Mouse (Mus musculus): Measurements from ENCODE around the gene Nemp1. TPM values are rescaled to one million over a fixed set of nuclear protein-coding genes. Genes with fewer than 3 reads are reported as not detected.

The Nemp1 gene
- polyA plus RNA-seq, 1 experiment from 2014 or later: 6.7 TPM

DNA sequence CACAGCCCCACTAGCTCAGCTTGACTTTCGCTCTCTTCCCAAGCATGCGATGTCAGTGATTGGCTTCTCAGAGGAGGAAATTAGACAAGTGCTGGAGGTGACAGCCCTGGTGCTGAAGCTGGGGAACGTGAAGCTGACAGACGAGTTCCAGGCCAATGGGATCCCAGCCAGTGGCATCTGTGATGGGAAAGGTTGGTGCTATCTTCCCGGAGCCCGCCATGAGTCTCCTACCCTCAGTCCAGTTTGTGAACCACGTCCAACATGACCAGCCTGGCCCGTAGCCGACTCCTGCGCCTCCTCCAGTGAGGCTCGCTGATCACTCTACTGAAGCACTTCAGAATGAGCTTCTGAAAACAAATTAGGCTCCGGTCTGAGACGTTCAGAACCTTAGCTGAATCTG lies 43.6 kb downstream of the Nemp1 start:
- Histone ChIP-seq H3K4me3 (ENCODE audit: low read depth, low read length) (no peak overlapping the region), H3K4me1 (ENCODE audit: control insufficient read depth, insufficient read depth, low read length) (peaks cover 4% of the 10 kb centered on the region; the same call in 1 of the 2 replicates), H3K36me3 (ENCODE audit: control insufficient read depth, insufficient read depth, low read length) (no peaks in the 10 kb centered on the region), H3K27ac (ENCODE audit: low read depth, low read length) (no peak overlapping the region), H3K4me2 (no peak overlapping the region), H3K9ac (ENCODE audit: low read depth, low read length) (no peak overlapping the region), H3K27me3 (ENCODE audit: control insufficient read depth, insufficient read depth, low read length) (no peaks in the 10 kb centered on the region), H3K9me3 (replicated peaks; ENCODE audit: control insufficient read depth, low read length) (no peaks in the 10 kb centered on the region)
- ATAC-seq (replicated peaks; ENCODE audit: insufficient number of reproducible peaks, low FRiP score, low TSS enrichment): no peak
- WGBS (ENCODE audit: insufficient replicate concordance): 56% methylated on average over 13 of the region's 13 CpGs

- Histone ChIP-seq H3K4me3 (ENCODE audit: low read depth, low read length) (no peak overlapping the region), H3K36me3 (ENCODE audit: control insufficient read depth, insufficient read depth, low read length) (no peaks in the 10 kb centered on the region), H3K4me1 (ENCODE audit: control insufficient read depth, insufficient read depth, low read length) (peaks cover 4% of the 10 kb centered on the region; the same call in 1 of the 2 replicates), H3K9me3 (replicated peaks; ENCODE audit: control insufficient read depth, low read length) (no peaks in the 10 kb centered on the region), H3K4me2 (no peak overlapping the region), H3K9ac (ENCODE audit: low read depth, low read length) (no peak overlapping the region), H3K27ac (ENCODE audit: low read depth, low read length) (no peak overlapping the region), H3K27me3 (ENCODE audit: control insufficient read depth, insufficient read depth, low read length) (no peaks in the 10 kb centered on the region)
- no peak for ATAC-seq (replicated peaks; ENCODE audit: insufficient number of reproducible peaks, low FRiP score, low TSS enrichment)
- 48% methylated on average over 6 of the region's 6 CpGs for WGBS (ENCODE audit: insufficient replicate concordance)
Measured at GRCm38 (mm10) chr10:127712736-127713135, 46.0 kb downstream of the Nemp1 start.

- H3K9ac ChIP-seq (ENCODE audit: low read depth, low read length): peak overlapping the region; percentile 52; the same call in 1 of the 2 replicates
- no peak; the same call in 1 of the 2 replicates for ATAC-seq (replicated peaks; ENCODE audit: insufficient number of reproducible peaks, low FRiP score, low TSS enrichment)
- peaks cover 10% of the 10 kb centered on the region; the same call in 1 of the 2 replicates for H3K4me1 ChIP-seq (ENCODE audit: control insufficient read depth, insufficient read depth, low read length)
- H3K36me3 ChIP-seq (ENCODE audit: control insufficient read depth, insufficient read depth, low read length): no peaks in the 10 kb centered on the region
- peaks cover 28% of the 10 kb centered on the region for H3K27me3 ChIP-seq (ENCODE audit: control insufficient read depth, insufficient read depth, low read length)
- H3K4me3 ChIP-seq (ENCODE audit: low read depth, low read length): peak overlapping the region; percentile 16
- peak overlapping the region; percentile 59 for H3K4me2 ChIP-seq
- WGBS (ENCODE audit: insufficient replicate concordance): 7% methylated on average over 20 of the region's 20 CpGs
- H3K9me3 ChIP-seq (replicated peaks; ENCODE audit: control insufficient read depth, low read length): no peaks in the 10 kb centered on the region
- H3K27ac ChIP-seq (ENCODE audit: low read depth, low read length): peak overlapping the region; percentile 29
Measured at GRCm38 (mm10) chr10:127721671-127722418, 55.1 kb downstream of the Nemp1 start.

DNA sequence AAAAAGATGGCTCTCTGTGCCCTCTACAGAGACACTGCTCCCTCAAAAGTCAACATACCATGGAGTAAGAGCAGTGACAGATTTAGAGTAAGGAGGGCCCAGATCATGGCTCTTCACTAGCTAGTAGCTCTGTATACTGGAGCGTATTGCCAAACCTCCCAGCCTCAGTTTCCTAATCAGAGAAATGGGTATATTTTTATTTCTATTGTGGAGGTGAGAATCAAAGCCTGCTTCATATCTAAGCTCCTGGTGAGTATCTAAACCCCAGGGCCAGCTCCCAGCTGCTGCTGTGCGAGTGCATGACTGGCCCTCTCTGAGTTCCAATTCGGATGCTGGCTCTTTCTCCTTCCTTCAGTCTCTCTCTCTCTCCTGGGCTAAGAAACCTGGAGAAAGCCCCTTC lies 57.5 kb downstream of the Nemp1 start, which contains the start of gene Tac2:
Gene Tac2 (plus strand): TSS at position 301 of the 400 bp plus-strand sequence.
- no peak for ATAC-seq (replicated peaks; ENCODE audit: insufficient number of reproducible peaks, low FRiP score, low TSS enrichment)
- Histone ChIP-seq H3K4me3 (ENCODE audit: low read depth, low read length) (no peak within 1 kb of the TSS), H3K4me1 (ENCODE audit: control insufficient read depth, insufficient read depth, low read length) (peaks cover 10% of the 10 kb centered on the region; the same call in 1 of the 2 replicates), H3K9me3 (replicated peaks; ENCODE audit: control insufficient read depth, low read length) (no peaks in the 10 kb centered on the region), H3K27ac (ENCODE audit: low read depth, low read length) (no peak within 1 kb of the TSS), H3K27me3 (ENCODE audit: control insufficient read depth, insufficient read depth, low read length) (peaks cover 30% of the 10 kb centered on the region), H3K36me3 (ENCODE audit: control insufficient read depth, insufficient read depth, low read length) (no peaks in the 10 kb centered on the region), H3K9ac (ENCODE audit: low read depth, low read length) (no peak within 1 kb of the TSS), H3K4me2 (no peak within 1 kb of the TSS)
- 64% methylated on average over 3 of the region's 3 CpGs for WGBS (ENCODE audit: insufficient replicate concordance)

DNA sequence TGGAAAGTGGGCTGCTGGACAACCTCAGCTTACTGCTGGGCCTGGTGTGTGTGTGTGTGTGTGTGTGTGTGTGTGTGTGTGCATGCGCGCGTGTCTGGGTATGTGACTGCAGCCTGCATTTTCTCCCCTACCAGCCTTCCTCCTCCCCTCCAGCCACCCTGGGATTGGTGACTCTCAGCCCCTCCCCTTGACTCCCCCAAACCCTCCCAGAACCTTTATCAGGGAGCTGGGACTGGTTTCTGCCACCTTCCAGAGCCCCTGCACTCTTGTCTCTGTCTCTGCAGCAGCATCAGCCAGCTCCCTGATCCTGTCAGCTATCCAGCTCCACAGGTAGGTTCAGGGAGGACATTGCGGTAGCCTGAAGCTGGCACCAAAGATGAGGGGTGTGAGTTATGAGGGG lies 58.4 kb downstream of the Nemp1 start:
- WGBS (ENCODE audit: insufficient replicate concordance): 59% methylated on average over 4 of the region's 4 CpGs
- Histone ChIP-seq H3K36me3 (ENCODE audit: control insufficient read depth, insufficient read depth, low read length) (no peaks in the 10 kb centered on the region), H3K27me3 (ENCODE audit: control insufficient read depth, insufficient read depth, low read length) (peaks cover 30% of the 10 kb centered on the region), H3K4me3 (ENCODE audit: low read depth, low read length) (no peak overlapping the region), H3K27ac (ENCODE audit: low read depth, low read length) (no peak overlapping the region), H3K4me2 (no peak overlapping the region), H3K9me3 (replicated peaks; ENCODE audit: control insufficient read depth, low read length) (no peaks in the 10 kb centered on the region), H3K9ac (ENCODE audit: low read depth, low read length) (no peak overlapping the region), H3K4me1 (ENCODE audit: control insufficient read depth, insufficient read depth, low read length) (peaks cover 10% of the 10 kb centered on the region; the same call in 1 of the 2 replicates)
- ATAC-seq (replicated peaks; ENCODE audit: insufficient number of reproducible peaks, low FRiP score, low TSS enrichment): no peak

GRCm38 (mm10) chr10:127728437-127728836 lies 61.7 kb downstream of the Nemp1 start:
- Histone ChIP-seq H3K9me3 (replicated peaks; ENCODE audit: control insufficient read depth, low read length) (no peaks in the 10 kb centered on the region), H3K4me2 (no peak overlapping the region), H3K36me3 (ENCODE audit: control insufficient read depth, insufficient read depth, low read length) (no peaks in the 10 kb centered on the region), H3K9ac (ENCODE audit: low read depth, low read length) (no peak overlapping the region), H3K27ac (ENCODE audit: low read depth, low read length) (no peak overlapping the region), H3K4me1 (ENCODE audit: control insufficient read depth, insufficient read depth, low read length) (no peaks in the 10 kb centered on the region), H3K4me3 (ENCODE audit: low read depth, low read length) (no peak overlapping the region), H3K27me3 (ENCODE audit: control insufficient read depth, insufficient read depth, low read length) (peaks cover 8% of the 10 kb centered on the region; the same call in 1 of the 2 replicates)
- 72% methylated on average over 8 of the region's 8 CpGs for WGBS (ENCODE audit: insufficient replicate concordance)
- ATAC-seq (replicated peaks; ENCODE audit: insufficient number of reproducible peaks, low FRiP score, low TSS enrichment): no peak

DNA sequence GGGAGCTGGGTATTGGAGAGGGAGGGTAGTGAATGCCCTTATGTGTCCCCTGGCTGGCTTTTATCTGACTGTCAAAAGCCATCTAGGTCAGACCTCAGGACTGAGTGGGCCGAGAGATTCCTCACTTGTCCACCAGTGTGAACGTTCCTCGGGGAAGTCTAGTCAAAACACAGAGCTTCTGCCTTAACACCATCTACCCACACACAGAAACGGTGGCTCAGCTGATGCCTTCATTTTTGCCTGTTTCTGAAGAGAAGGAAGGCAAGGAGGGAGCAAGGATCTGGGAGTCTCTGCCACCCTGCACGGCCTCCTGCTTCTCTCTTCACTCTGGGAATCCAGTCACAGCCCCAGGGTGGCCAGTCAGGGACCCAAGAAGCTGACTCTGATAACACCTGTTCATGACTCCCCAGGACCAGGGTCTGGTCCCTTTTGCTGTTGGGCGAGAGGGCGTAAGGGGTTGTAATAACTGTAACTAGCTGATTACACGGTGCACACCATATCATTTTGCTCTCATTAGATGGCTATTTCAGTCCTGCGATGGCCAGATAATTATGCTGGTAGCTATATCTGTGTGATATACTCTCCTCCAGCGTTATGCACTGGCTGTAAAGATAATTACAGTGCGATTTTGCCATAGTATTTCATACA lies 63.7 kb downstream of the Nemp1 start:
- no peak for ATAC-seq (replicated peaks; ENCODE audit: insufficient number of reproducible peaks, low FRiP score, low TSS enrichment)
- Histone ChIP-seq H3K4me1 (ENCODE audit: control insufficient read depth, insufficient read depth, low read length) (no peaks in the 10 kb centered on the region), H3K27me3 (ENCODE audit: control insufficient read depth, insufficient read depth, low read length) (0 out of 2 replicates have a peak, but pooled peaks cover 3% of the 10 kb centered on the region), H3K36me3 (ENCODE audit: control insufficient read depth, insufficient read depth, low read length) (no peaks in the 10 kb centered on the region), H3K27ac (ENCODE audit: low read depth, low read length) (no peak overlapping the region), H3K4me2 (no peak overlapping the region), H3K4me3 (ENCODE audit: low read depth, low read length) (no peak overlapping the region), H3K9ac (ENCODE audit: low read depth, low read length) (no peak overlapping the region), H3K9me3 (replicated peaks; ENCODE audit: control insufficient read depth, low read length) (no peaks in the 10 kb centered on the region)
- WGBS (ENCODE audit: insufficient replicate concordance): 66% methylated on average over 11 of the region's 11 CpGs

DNA sequence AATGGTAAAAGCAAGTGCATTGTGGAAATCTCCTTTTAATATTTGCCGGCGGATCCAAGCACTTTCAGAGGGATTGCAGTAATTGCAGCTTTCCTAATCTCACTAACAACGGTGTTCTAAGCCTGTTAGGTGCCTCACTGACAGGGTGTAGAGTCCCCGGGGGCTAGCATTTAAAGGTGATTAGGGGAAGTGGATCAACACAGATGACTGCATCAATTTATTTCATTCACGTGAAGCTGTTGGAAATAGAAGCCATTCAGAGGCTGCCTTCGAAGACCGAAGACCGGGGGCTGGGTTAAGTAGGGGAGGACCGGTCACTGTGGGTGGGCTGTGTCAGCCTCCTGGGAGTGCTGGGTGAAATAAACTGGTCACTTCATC lies 64.2 kb downstream of the Nemp1 start:
- H3K4me1 ChIP-seq (ENCODE audit: control insufficient read depth, insufficient read depth, low read length): no peaks in the 10 kb centered on the region
- H3K4me2 ChIP-seq: no peak overlapping the region
- no peak overlapping the region for H3K4me3 ChIP-seq (ENCODE audit: low read depth, low read length)
- no peak overlapping the region for H3K27ac ChIP-seq (ENCODE audit: low read depth, low read length)
- 54% methylated on average over 9 of the region's 9 CpGs for WGBS (ENCODE audit: insufficient replicate concordance)
- no peak overlapping the region for H3K9ac ChIP-seq (ENCODE audit: low read depth, low read length)
- ATAC-seq (replicated peaks; ENCODE audit: insufficient number of reproducible peaks, low FRiP score, low TSS enrichment): no peak
- 0 out of 2 replicates have a peak, but pooled peaks cover 2% of the 10 kb centered on the region for H3K27me3 ChIP-seq (ENCODE audit: control insufficient read depth, insufficient read depth, low read length)
- no peaks in the 10 kb centered on the region for H3K9me3 ChIP-seq (replicated peaks; ENCODE audit: control insufficient read depth, low read length)
- no peaks in the 10 kb centered on the region for H3K36me3 ChIP-seq (ENCODE audit: control insufficient read depth, insufficient read depth, low read length)
